In the genomic region with DNA sequence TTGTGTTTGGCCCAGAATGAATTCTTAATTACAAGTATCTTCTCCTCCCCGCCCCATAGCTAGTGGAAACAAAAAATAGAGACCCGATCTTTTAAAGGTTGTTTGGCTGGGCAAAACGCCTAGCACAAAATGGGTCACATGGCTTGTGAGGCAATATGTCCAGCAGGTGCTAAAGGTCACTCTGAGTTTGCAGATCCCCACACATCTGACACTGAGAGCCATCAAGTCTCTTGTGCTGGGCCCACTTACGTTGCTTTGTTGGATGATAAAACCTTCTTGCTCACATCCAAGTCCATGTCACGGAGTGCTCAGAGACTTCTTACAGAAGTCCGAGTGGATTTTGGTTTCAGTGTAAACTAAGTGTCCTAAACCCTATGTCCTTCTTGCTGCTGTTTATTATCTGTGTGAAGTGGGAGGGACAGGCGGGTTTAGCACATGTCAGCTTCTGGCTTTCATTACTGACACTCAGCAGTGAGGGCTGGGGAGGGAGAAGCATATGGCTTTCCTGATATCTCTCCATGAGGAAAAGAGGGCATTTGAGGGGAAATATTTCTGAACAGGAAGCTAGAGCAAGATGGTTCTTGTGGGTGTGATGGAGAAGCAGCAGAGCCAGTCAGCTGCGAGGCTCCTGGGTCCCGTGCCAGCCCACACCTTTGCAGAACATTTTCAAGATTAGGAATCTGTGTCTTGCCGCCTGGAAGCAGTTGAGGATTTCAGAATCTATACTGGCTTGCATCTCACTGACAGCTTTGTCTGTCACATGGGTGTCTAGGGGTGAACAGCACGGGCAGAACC, we compare ENCODE assay signal across 10 mouse cellular contexts.
DNase-seq lines count a peak whose midpoint lies in the region; ATAC-seq lines count a peak whose summit lies in the region.
"Had no signal": no experiment of that assay in that cellular context is flagged by ENCODE, and none has a peak within 500 bp of the region (broad histone marks: within the 10 kb centered on the region; RNA-seq: fewer than 3 reads in every experiment).

No protein-coding gene starts in this region.

- no peaks in the 10 kb centered on the region for H3K4me1 ChIP-seq in liver, embryonic 16.5 days (ENCODE audit: control insufficient read depth, low read depth, low read length)
- H3K4me1 ChIP-seq in midbrain, embryonic 10.5 days = no peaks in the 10 kb centered on the region

- H3K36me3 ChIP-seq in liver, embryonic 16.5 days (ENCODE audit: control insufficient read depth, insufficient read depth) = no peaks in the 10 kb centered on the region
- H3K36me3 ChIP-seq in midbrain, embryonic 10.5 days = no peaks in the 10 kb centered on the region

- no peaks in the 10 kb centered on the region for H3K9me3 ChIP-seq in liver, embryonic 16.5 days (replicated peaks; ENCODE audit: control insufficient read depth, low read length)
- H3K9me3 ChIP-seq in midbrain, embryonic 10.5 days (replicated peaks) = no peaks in the 10 kb centered on the region

- no peak overlapping the region for H3K4me2 ChIP-seq in liver, embryonic 16.5 days (ENCODE audit: low read depth, low read length)

- no peak overlapping the region for H3K4me3 ChIP-seq in liver, embryonic 16.5 days (ENCODE audit: low read depth, low read length)
- H3K4me3 ChIP-seq in midbrain, embryonic 10.5 days = no peak overlapping the region
- H3K4me3 ChIP-seq: erythroblast, embryonic 14.5 days had no signal

- H3K27me3 ChIP-seq in liver, embryonic 16.5 days (ENCODE audit: control insufficient read depth, insufficient read depth, low read depth, low read length) = no peaks in the 10 kb centered on the region
- H3K27me3 ChIP-seq in midbrain, embryonic 10.5 days (ENCODE audit: low read depth, poor library complexity, severe bottlenecking) = no peaks in the 10 kb centered on the region
- H3K27me3 ChIP-seq: Patski had no signal

- peak; percentile 83 for ATAC-seq in liver, embryonic 16.5 days (ENCODE audit: low read depth)
- ATAC-seq: Patski had no signal

- peak; percentile 6 for DNase-seq in urinary bladder, postnatal 14 days (ENCODE audit: low spot score)
- no peak for DNase-seq in urinary bladder, adult 2 months (ENCODE audit: low spot score)
- DNase-seq in gastrocnemius, postnatal 10 days = peak; percentile 28
- DNase-seq in kidney, postnatal 25 days = peak; percentile 63 to 69
- no peak for DNase-seq in ovary, postnatal 14 days (ENCODE audit: low spot score)
- no peak for DNase-seq in midbrain, embryonic 10.5 days (ENCODE audit: low spot score)
- no peak for DNase-seq in testis, postnatal 14 days (ENCODE audit: low spot score)

- 53% methylated on average over 11 of the region's 11 CpGs for WGBS in liver, embryonic 16.5 days (ENCODE audit: insufficient replicate concordance)
- 83% methylated on average over 11 of the region's 11 CpGs for WGBS in midbrain, embryonic 10.5 days

- H3K9ac ChIP-seq in liver, embryonic 16.5 days (ENCODE audit: low read depth, low read length) = no peak overlapping the region

- H3K27ac ChIP-seq in liver, embryonic 16.5 days (ENCODE audit: low read length) = no peak overlapping the region
- H3K27ac ChIP-seq in midbrain, embryonic 10.5 days (replicated peaks) = no peak overlapping the region

Comparison
In these comparisons a context has a peak if more than half of its experiments do, and no peak if none do; other contexts are left out.
1. DNase-seq: peak in urinary bladder, postnatal 14 days (single experiment), gastrocnemius, postnatal 10 days (single experiment) and kidney, postnatal 25 days (2 of 2); none in urinary bladder, adult 2 months (single experiment), ovary, postnatal 14 days (single experiment), midbrain, embryonic 10.5 days (single experiment) and testis, postnatal 14 days (single experiment).